Mouse (Mus musculus): Measurements from ENCODE around the gene Cyp46a1. TPM values are rescaled to one million over a fixed set of nuclear protein-coding genes. Genes with fewer than 3 reads are reported as not detected.

The Cyp46a1 gene
- polyA plus RNA-seq (2017; shearing (Covaris generic)) = 0.31 TPM

GRCm38 (mm10) chr12:108333895-108334445 lies at the start of gene Cyp46a1:
Cyp46a1 (plus strand) TSS chr12:108334381.

GRCm38 (mm10) chr12:108305812-108306794 lies 28.1 kb upstream of the Cyp46a1 start, which contains the start of gene Hhipl1:
Hhipl1 (plus strand) TSS chr12:108306270.

GRCm38 (mm10) chr12:108370596-108371428 lies 36.6 kb downstream of the Cyp46a1 start, which contains the start of gene Eml1:
Eml1 (plus strand) TSS chr12:108370957.

Other genes with a start within 250 kb of the Cyp46a1 start
- 85.5 TPM for gene Setd3, start 155.1 kb upstream of the Cyp46a1 start, polyA plus RNA-seq (2017; shearing (Covaris generic))
- gene Ccnk, start 154.8 kb upstream of the Cyp46a1 start, polyA plus RNA-seq (2017; shearing (Covaris generic)) = 3.7 TPM
- gene Ccdc85c, start 59.0 kb upstream of the Cyp46a1 start, polyA plus RNA-seq (2017; shearing (Covaris generic)) = 0.28 TPM
- 0.08 TPM for gene Hhipl1, start 28.1 kb upstream of the Cyp46a1 start, polyA plus RNA-seq (2017; shearing (Covaris generic))
- 0.36 TPM for gene Eml1, start 36.6 kb downstream of the Cyp46a1 start, polyA plus RNA-seq (2017; shearing (Covaris generic))
- 637 TPM for gene Evl, start 220.3 kb downstream of the Cyp46a1 start, polyA plus RNA-seq (2017; shearing (Covaris generic))